Mouse (Mus musculus) heart, adult 18-20 months (tissue): ENCODE results near the gene Macrod2. TPM values are rescaled to one million over a fixed set of nuclear protein-coding genes. Genes with fewer than 3 reads are reported as not detected.
A peak's percentile ranks its signal among the peaks of the same experiment; 100 is the strongest.

ENCODE experiments used
- DNase-seq, 2 experiments: peaks; one replicate each; pipeline ENCODE4 v3.0.0; 2021 to 2022; ENCODE audit warnings: mixed read lengths in 1 of 2
- total RNA-seq, 2 experiments: library from RNA; stranded (reverse); gene quantifications; 2 replicates each; pipeline ENCODE4 v1.2.3; 2021

Gene Macrod2
- total RNA-seq, 2 experiments from 2014 or later = 7.2 to 8.3 TPM

- no peak for DNase-seq
Measured at GRCm38 (mm10) chr2:142362888-142363287, 1967.8 kb downstream of the Macrod2 start.

GRCm38 (mm10) chr2:142373978-142374377 lies 1978.9 kb downstream of the Macrod2 start:
- no peak for DNase-seq

- peak; percentile 1 to 11 for DNase-seq
Measured at GRCm38 (mm10) chr2:142380563-142380962, 1985.5 kb downstream of the Macrod2 start.

DNA sequence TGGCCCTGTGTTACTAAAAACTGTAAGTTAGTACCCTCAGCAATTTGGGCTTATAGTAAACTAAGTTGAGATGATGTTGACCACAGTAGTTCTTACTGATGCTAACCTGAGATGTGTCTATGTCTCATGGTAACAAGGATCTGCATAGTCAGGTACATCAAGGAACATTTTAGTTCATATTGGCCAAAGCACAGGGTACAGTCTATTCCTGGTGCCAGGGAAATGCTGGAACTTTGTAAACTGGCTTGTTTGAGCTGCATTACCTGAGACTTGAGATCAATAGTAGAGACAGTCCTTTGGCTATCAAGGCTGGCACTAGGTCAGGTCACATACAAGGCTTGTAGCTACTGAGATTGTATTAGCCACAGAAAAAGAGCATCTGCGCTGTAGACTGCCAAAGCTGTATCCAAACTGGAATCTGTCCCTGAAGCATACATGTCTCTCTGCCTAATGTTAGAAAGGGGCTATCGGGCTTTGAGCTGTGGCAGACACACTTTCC lies 1986.0 kb downstream of the Macrod2 start:
- no peak for DNase-seq

DNA sequence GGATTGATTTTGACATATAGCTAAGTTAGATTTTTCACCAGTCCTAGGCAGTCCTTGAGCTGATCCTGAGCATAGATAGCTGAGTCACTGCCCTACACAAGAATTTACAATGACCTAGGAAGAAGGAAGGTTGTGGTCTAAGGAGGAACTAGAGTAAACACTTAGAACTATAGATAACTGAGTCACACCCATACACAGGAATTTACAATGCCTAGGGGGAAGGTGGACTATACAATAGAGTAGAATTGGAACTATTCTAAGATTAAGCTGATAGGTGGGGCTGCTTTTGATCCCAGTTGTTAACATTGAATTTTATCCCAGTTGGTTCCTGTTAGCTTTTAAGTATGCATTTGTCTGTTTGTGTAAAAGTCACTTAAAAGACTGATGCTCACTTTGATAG lies 1998.4 kb downstream of the Macrod2 start:
- DNase-seq = no peak

DNA sequence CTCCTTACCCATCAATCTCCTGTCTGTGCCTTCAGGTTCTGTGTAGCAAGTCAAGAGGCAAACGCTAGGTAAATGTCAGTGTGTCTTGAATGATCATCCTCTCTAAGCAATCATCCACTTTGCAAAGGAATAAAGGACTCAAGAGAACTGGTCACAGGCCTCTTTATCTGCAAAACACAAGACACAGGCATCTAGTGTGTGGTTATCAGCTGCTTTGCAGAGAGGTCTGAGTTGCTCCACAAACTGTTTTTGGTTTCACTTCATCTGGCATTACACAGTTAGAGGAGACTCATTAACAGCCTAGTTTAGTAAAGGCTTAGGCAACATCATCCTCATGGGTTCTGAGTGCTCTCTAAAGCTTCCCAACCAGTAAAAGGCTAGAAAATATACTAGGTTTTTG lies 2004.4 kb downstream of the Macrod2 start:
- DNase-seq = no peak

- no peak for DNase-seq
Measured at GRCm38 (mm10) chr2:142400781-142401180, 2005.7 kb downstream of the Macrod2 start.

DNA sequence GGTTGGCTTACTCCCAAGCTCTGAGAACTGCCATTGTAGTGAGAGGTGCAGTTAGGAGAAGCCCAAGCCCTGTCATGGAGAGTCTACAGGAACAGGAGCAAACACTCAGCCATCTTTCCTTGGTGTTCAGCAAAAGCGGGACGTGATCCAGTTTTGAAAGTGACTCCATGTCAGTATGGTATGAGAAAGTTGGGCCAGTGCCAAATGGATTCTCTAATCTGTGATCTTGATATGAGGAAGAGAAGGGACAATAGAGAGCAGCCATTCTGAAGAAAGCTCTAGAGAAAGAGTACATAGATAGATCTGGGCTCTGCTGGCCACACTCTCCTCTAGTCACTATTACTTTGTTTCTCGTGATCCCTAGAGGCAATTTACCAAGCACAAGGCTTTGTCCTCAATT lies 2006.2 kb downstream of the Macrod2 start:
- DNase-seq = no peak

DNA sequence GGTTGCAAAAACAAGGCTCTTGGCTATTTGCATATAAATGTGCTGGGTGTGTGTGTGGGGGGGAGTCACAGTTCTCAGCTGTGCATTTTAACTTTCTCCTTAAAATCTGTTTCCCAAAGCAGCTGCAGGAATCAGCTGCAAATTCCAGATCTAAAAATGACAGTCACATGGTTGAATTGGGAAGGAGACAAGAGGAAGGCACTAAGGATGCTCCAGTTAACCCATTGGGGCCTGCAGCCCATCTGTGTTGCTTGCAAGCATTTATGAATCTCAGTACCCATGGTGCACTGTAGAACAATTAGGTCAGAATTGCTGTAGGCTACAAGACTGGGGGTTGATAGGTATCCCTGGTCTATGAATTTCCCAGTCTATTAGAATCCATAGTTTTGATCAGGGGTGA lies 2008.3 kb downstream of the Macrod2 start:
- DNase-seq = no peak

DNA sequence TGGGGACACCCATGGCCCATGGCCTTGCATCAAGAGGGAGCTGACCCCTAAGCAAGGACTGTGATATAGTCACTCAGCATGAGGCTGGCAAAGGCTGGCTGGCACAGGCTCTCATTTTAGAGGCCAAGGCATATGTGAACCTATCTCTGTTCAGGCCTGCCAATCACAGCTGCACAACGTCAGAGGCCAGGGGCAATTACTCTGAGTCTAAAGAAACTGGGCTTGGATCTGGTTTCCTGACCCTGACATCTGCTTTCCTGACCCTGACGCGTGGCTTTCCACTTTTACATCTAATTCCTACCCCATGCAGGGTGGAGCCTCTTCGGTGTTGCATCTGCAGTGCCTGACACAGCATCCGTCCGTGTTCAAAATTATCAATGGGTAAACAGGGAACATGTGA lies 2009.2 kb downstream of the Macrod2 start:
- peak in 1 of 2 experiments; percentile 1 for DNase-seq

- DNase-seq = no peak
Measured at GRCm38 (mm10) chr2:142407341-142407740, 2012.2 kb downstream of the Macrod2 start.

GRCm38 (mm10) chr2:142410124-142410523 lies 2015.0 kb downstream of the Macrod2 start:
- DNase-seq = no peak

DNA sequence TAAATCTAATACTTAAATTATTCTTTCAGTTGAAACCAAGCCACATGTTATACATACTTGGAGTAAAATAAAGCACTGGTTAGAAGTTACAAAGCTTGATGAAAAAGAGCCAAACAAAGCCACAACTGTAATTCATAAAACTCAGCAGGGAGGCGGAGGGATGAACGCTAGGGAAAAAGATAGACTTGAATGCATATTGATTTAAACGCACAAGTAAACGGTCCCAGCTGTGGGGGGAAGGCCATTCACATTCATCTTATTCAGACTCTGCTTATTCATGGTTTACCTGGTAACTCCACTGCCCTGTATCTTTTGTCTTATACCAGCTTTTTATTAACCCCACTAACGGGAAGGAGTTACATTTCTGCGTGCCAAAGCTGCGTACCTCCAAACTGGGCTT lies 2038.0 kb downstream of the Macrod2 start:
- DNase-seq = no peak

DNA sequence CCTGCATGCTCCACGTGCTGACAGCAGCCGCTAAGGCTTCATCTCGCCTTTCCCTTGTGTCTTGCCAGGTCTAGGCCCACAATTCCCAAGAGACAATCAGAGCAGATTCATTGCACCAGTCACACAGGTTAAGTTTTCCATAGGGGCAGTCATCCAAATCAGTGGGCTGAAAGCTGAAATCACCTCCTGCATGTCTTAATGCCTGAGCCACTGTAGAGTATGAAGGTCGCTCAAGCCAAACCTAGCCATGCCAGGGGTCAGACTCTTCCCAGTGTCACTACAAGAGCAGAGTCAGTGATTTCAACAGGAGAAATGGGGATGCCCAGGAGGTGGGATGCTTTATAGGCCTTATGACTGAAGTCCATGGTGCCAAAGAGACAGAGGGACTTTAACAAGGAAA lies 2039.6 kb downstream of the Macrod2 start:
- no peak for DNase-seq

DNA sequence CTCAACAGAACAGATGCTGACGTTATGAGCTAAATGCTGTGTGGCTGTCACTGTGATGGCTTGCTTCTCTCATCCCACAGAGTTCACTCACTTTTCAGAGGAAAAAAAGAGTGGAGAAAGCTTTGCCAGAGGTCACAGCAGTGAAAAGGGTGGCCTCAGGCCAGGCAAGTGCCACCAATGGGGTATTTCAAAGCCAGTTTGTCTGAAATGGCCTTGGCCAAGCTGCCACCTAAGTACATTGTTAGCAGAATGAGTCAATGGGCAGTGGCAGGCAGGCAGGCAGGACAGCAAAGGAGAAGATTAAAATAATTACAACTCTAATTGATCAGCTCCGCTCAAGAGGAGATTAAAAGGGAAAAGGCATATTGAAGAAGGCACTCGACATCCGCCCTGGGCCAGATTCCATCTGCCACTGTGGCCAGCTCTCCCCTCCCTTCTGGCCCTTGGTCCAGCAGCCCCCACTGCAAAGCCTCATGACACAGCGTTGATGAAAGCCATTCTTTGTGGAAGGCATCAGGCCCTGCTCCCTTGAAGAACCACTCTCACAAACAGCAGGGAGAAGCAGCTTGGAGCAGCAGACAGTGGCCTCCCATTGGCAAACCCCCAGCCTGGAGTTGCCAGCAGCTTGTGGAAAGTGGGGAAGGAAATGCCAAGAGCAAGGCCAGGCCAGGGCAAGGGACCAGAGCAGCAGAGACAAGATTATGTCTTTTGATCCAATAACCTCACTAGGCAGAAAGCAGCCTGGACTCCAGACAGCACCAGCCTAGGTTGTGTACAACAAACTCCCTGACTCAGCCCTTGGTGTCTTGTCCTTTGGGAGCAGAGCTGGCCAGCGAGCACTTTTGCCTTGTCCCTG lies 2042.7 kb downstream of the Macrod2 start:
- DNase-seq = peak; percentile 32 to 36

Other genes with a start within 250 kb of the Macrod2 start
- not detected for gene Gm17374, start 243.3 kb upstream of the Macrod2 start, total RNA-seq
- 10 to 100 TPM; 11.6 to 12.2 TPM for gene Esf1, start 224.7 kb upstream of the Macrod2 start, total RNA-seq
- 10 to 100 TPM; 34.0 to 36.9 TPM for gene Ndufaf5, start 224.7 kb upstream of the Macrod2 start, total RNA-seq
- not detected for gene Sel1l2, start 5.6 kb upstream of the Macrod2 start, total RNA-seq